Mouse (Mus musculus) mouse embryonic stem cell (cell line): Measurements from ENCODE around the gene Ift122.

ENCODE experiments used
- in situ Hi-C, 2 experiments: fragments of 300-500 bp; cut with MboI; formaldehyde crosslinking; loops; 1 replicate in 1 of 2; 3 replicates in 1 of 2; pipeline ENCODE4 v1.14.3; 2019 to 2020; ENCODE audit warnings: low sequenced_read_pairs in 2 of 2, low pct_unique_long_range_greater_than_20kb in 1 of 2, mixed read lengths in 1 of 2; ENCODE audit not compliant: unreplicated experiment in 1 of 2

The Ift122 gene

DNA sequence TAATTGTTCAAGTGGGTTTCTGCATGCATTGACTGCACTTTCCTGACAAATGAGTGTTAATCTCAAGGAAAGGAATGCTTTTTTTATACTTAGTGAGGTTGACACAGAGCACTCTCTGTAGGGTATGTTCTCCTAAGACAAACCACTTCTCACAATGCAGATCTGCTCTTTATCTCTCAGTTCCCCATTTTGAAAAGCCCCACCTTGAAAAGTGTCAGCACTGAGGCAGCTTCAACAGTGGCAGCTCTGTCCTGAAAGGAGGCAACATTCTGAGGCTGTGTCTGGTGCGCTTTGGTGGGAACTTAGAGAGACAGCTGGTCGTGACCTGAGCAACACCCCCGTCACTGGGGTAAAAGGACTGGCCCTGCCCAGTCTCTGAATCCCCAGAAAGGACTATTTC is 55.8 kb downstream of the Ift122 start:
- in situ Hi-C loops = loop anchor here in 1 of 2 experiments (25.0 kb wide), 1 partner anchor 228 kb away; no protein-coding TSS in a partner anchor

DNA sequence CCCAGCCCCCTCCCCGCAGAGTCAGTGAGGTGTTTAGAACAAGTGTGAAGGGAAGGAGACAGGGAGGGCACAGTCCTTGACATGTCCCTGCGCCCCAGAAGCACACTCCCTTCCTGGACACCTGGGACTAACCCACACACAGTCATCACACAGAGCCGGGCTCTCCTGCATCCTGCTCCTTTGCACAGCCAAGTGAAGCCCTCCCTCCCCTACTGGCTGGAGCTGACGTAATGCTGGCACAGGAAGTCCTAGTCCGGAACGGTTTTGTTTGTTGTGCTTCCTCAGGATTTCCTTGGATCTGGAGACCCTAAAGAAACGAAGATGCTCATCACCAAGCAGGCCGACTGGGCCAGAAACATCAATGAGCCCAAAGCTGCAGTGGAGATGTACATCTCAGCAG is 56.7 kb downstream of the Ift122 start:
- in situ Hi-C loops = loop anchor here in 1 of 2 experiments (25.0 kb wide), 1 partner anchor 227 kb away; no protein-coding TSS in a partner anchor

DNA sequence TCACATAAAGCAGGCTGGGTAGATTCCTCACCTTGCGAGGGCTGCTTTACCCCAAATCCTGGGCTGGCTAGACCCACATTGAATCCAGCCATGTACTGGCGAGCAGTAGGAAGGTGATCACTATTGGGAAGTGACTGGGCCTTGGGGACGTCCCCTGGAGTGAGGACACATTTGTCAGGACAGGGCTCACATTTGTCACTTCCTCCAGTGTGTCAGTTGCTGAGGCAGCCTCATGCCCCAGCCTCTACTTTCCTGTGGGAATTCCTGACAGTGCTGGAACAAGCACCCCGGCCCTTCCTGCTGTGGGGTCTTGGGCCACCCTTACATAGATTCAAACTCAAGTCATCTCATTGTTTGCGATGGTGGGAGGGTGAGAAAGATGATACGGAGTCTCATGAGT is 58.5 kb downstream of the Ift122 start:
- in situ Hi-C loops = loop anchor here in 1 of 2 experiments (25.0 kb wide), 1 partner anchor 226 kb away; no protein-coding TSS in a partner anchor

DNA sequence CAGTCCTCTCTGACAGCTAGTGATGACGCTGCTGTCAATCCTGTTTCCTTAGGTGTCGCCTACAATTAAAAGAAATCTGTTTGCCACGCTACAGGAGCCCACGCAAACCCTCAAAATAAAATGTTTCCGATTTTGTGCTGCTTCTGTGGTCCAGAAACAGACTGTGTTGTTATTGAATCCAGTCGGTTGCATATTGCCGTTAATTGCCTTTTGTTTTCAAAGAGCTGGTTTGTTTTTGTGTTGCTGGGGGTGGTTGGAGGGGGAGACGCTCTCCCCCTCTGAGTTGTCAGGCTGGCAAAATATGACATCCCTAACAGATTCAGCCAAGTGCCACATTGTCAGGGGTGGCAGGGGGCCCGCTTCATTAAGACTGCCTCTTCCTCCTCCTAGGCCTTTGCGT is 60.2 kb downstream of the Ift122 start:
- in situ Hi-C loops = loop anchor here in 1 of 2 experiments (25.0 kb wide), 1 partner anchor 224 kb away; no protein-coding TSS in a partner anchor

DNA sequence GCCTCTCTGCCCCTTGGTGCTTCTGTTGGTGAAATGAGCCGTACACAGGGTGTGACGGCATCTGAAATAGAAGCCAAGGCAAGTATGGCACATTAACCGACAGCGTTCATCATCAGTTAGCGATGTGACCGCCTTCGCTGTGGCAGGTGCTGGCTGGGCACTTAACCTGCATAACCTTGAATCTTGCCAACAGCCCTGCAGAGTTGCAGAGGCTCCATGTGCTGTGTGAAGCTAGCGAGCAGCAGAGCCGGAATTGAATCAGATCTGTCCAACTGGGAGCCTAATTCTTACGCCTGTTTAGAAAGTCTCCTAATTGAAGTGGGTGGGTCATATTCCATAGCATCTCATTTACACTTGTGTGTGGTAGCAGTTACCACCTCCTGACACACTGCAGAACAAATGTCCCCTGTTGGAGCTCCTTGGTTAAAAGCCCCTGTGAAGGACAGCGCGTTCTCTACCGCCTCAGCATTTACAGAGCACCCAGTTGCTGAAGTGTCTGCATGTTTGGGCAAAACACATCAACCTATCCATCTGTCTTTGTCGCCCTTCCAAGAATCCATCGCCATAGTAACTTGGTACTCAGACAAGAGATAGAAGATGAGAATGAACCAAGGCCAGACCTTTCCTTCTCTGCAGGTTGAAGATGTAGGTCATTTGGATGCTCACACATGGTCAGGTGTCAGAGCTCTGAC is 61.4 kb downstream of the Ift122 start:
- in situ Hi-C loops = loop anchor here in 1 of 2 experiments (25.0 kb wide), 1 partner anchor 223 kb away; no protein-coding TSS in a partner anchor

DNA sequence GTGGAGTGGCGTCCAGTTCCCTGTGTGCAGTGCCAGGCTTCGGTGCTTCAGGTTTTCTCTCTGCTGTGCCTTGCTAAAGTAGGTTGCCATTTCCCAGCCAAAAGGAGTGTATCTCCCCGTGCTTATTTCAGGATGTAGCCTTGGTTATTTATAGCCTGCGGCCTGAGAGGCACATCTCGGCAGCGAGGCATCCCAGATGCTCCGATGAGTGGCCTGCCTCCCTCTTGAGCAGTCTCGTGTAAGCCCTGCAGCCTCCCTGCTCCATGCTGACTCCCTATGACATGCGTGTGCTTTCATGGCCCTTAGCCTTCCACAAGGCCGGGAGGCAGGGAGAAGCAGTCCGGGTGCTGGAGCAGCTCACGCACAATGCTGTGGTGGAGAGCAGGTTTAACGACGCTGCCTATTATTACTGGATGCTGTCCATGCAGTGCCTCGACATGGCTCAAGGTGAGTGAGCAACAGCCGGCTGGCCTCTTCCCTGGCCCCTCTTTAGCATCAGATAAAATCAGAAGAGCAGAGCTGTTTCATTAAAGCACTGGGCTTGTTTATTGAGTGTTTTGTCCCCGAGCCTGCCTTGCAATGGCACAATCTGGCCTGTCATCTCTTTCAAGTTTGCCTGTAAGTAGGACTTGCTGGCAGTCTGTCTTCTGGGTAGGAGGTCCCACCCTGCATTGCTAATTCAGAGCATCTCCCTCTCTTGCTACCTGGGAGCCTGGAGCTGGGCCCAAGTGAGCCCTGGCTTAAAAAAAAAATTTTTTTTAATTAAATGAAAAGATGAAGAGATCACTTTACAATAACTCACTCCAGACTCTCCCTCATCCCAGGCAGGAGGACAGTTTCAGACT is 62.6 kb downstream of the Ift122 start:
- in situ Hi-C loops = loop anchor here in 1 of 2 experiments (25.0 kb wide), 1 partner anchor 221 kb away; no protein-coding TSS in a partner anchor

DNA sequence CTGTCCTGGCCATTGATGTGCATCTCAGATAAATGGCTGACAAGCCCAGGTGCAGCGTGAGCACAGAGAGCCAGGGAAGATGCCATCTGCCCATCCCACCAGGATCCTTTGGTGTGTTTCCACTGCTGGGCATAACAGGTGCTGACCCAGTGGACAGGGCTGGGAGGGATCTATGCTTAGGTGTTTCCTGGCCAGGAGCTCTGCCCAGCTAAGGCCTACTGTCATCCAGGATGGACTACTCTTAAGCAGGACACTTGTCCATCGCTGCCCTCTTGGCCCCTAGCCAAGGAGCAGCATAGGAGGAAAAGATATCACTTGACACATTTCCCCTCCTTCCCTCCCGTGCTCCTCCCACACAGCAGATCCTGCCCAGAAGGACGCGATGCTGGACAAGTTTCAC is 63.3 kb downstream of the Ift122 start:
- in situ Hi-C loops = loop anchor here in 1 of 2 experiments (25.0 kb wide), 1 partner anchor 221 kb away; no protein-coding TSS in a partner anchor

DNA sequence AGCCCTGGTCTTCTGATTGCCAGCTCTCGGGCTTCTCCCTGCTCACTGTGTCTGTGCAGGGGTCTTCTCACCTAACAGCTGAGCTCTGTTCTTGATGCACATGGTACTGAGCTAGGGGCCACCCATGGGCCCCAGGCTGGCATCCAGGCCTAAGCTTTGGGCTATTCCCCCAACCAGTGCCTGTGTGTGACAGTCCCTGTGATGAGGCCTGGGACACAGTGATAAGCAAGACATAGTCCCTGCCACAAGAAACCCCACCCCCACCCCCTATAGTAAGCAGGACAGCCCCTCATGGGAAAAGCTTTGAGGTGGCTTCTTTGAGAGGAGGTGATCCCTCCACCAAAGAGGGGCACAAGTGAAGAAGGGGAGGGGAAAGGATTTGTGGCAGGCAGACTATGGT is 65.3 kb downstream of the Ift122 start:
- in situ Hi-C loops = loop anchor here in 1 of 2 experiments (25.0 kb wide), 1 partner anchor 219 kb away; no protein-coding TSS in a partner anchor

DNA sequence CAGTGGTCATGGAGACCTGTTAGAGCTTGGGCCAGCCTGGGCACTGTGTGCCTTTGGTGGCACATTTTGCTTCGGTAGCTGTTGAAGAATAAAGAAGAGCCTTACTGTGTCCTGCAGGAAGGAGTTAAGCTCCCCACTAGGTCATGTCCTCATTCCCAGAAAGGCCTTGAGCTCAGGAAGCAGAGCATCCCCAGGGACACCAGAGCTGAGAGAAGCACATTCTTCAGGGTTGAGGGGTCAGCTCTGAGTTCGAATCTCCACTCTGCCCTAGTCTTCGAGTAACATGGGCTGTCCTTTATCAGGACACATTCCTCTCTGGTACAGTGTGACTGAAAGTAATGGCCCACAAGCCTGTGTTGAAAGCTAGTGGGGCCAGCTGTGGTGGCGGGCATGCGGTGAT is 66.6 kb downstream of the Ift122 start:
- in situ Hi-C loops = loop anchor here in 1 of 2 experiments (25.0 kb wide), 1 partner anchor 217 kb away; no protein-coding TSS in a partner anchor

DNA sequence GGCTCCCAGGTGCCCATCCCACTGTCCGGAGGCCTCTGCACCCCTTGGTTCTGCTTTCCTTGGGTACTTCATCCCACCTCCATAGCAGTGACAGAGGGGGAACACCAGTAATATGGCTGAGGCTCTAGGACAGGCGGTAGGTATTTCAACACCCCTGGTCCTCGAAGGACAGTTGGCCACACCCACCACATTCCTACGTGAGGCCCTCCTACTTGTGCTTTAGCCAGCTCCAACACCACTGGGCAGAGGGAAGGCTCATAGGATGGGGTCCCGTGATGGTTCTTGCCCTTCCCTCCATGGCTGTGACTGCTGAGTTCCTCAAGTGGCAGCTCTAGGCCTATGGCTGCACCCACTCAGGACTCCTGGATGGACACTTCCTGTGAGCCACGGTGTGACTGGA is 71.6 kb downstream of the Ift122 start:
- in situ Hi-C loops = loop anchor here in 1 of 2 experiments (25.0 kb wide), 1 partner anchor 212 kb away; no protein-coding TSS in a partner anchor

DNA sequence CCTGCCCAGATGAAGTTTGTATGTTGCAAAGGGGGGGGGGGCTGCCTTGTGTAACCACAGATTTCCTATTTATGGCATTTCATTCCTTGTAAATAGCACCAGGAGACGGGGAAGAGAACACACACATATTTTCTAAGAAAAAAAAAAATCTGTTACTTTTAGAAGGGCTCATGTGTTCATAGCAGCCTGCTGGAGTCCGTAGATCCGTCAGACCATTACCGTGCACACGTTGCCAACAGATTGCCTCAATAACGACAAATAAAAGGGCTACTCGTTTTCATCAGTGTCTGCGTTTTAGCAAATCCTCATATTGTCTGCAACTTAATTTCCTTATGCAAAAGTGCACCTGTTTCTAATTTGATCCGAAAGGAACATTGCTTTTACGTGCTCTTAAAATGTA is 73.1 kb downstream of the Ift122 start:
- in situ Hi-C loops = no loop called here

DNA sequence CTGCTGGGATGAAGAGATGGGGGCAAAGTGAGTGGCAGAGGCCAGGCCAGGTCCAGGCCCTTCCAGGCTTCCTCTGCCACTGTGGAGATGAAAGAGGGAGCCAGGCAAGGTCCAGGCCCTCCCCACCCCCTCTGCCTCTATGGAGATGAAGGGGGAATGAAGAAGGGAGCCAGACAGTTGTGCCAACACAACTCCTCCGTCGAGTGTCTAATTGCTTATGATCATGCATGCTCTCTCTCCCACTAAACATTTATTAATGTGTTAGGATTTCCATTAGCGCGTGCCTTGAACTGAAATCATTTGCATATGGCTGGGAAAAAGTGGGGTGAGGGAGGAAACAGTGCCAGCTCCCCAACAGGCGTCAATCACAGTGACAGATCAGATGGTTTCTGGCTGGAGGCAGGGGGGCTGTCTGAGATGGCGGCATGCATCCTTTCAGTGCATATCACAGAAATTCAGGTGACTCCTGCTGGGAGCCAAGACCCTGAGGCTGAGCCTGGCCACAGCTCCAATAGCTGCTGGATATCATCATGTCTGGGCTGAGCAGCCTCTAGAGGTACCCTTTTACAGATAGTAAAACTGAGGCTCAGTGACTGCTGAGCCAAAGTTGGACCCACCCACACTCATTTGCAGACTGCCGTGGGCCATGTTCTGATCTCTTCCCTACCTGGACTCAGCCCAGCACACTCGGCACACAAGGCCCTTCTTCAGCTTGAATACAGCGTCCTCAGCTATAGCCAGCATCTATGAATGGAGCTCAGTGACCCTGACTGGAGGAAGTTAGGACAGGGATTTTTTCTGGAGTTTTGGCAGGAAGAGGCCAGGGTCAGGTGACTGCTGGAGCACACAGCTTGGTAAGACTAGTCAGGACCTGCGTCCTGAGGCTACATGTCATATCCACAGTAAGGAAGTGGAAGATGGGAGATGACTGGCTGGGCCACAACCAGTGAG is 74.3 kb downstream of the Ift122 start:
- in situ Hi-C loops = no loop called here

DNA sequence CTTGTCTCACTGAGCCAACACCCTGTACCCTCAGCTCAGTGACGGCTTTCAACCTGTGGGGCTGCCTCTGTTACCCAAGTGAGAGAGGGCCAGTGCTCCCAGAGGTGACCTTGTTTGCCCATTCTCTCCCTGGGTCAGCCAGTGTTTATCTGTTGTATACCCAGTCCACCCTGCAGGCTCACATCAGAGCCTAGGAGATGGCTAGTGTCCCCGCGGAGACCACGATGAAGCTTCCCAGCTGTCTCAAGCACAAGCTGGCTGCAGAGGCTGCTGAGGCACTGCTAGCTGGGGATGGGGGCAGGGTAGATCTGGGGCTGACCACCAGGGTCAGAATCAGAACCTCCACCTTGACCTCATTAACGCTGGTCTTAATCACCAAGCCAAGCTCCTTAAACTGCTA is 76.7 kb downstream of the Ift122 start:
- in situ Hi-C loops = no loop called here

DNA sequence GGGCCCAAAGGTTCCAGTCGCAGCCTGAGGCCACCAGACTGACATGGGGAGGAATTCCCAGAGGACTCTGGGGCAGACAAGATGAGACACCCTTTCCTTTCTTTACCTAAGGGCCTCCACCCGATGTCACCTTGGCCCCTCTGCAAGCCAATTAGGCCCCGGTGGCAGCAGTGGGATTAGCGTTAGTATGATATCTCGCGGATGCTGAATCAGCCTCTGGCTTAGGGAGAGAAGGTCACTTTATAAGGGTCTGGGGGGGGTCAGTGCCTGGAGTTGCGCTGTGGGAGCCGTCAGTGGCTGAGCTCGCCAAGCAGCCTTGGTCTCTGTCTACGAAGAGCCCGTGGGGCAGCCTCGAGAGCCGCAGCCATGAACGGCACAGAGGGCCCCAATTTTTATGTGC is 78.4 kb downstream of the Ift122 start, which contains the start of gene Rho:
Gene Rho, plus strand, starts transcription at position 110 of the 400 bp plus-strand sequence.
- in situ Hi-C loops = no loop called here

DNA sequence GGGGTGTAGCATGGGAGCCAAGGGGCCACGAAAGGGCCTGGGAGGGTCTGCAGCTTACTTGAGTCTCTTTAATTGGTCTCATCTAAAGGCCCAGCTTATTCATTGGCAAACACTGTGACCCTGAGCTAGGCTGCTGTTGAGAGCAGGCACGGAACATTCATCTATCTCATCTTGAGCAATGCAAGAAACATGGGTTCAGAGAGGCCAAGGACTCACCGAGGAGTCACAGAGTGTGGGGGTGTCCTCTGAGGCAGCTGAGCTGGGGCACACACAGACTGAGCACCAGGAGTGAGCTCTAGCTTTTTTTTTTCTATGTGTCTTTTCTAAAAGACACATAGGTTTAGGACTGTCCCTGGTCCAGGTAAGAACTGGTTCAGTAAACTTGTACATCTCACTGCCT is 79.1 kb downstream of the Ift122 start:
- in situ Hi-C loops = no loop called here

DNA sequence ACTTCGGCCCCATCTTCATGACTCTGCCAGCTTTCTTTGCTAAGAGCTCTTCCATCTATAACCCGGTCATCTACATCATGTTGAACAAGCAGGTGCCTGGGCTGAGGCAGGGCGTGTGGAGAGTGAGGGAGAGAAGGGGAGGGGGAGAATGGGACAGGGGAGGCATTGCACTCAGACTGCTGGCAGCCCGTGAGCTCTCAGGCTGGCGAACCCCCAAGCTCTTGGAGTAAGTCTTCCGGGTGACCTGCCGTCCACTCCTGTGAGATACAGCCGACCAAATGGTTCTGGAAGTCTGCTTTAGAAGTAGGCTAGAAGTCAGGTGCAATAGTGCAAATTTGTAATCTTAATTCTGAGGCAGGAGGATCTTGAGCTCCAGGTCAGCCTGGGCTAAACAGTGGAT is 82.3 kb downstream of the Ift122 start:
- in situ Hi-C loops = no loop called here

DNA sequence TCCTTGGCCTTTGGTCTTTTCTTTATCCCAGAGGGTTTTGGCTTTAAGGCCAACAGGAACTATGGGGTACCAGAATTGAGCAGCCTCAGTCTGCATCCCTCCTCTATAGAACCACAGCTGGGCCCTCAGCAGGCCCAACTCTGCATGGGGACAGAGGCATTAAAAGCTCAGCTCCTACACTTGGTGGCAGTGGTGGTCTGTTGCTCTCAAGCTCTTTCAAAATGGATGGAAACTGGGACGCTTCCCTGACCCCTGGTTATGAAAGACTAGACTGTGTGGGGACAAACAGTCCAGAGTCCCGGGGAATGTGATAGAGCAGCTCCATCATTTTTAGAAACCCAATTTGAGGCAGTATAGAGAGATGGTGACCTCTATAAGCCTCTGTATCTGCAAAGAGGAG is 84.7 kb downstream of the Ift122 start:
- in situ Hi-C loops = no loop called here

DNA sequence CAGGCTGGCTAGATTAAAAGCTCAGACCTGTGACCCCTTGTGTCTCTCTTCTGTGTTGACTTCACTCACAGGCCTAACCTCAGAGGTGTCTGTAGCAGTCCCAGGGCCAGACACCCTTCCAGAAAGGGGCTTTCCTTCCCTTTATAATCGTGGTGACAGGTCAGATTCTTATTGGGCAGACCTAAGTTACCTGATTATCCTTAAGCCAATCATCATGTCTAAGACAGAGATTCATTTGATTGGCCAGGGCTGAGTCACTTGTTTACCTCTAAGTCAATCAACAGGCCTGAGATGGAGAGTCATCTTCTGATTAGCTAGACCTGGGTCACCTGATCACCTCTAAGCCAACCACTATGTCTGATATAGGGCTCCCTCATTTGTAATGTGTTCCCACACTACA is 85.5 kb downstream of the Ift122 start:
- in situ Hi-C loops = no loop called here
